Mouse (Mus musculus) cerebellum, postnatal 10 days (tissue): Measurements from ENCODE around the gene Neu1.
A peak's percentile ranks its signal among the peaks of the same experiment; 100 is the strongest.
"Not testable (repeated sequence)": the region's sequence is repeated elsewhere in the genome, so short reads cannot be mapped to it uniquely, and the experiment has no call there.

Experiments
- DNase-seq, 2 experiments: peaks; one replicate each; pipeline ENCODE4 v3.0.0; 2021; ENCODE audit warnings: mixed read lengths in 2 of 2

Gene Neu1

DNA sequence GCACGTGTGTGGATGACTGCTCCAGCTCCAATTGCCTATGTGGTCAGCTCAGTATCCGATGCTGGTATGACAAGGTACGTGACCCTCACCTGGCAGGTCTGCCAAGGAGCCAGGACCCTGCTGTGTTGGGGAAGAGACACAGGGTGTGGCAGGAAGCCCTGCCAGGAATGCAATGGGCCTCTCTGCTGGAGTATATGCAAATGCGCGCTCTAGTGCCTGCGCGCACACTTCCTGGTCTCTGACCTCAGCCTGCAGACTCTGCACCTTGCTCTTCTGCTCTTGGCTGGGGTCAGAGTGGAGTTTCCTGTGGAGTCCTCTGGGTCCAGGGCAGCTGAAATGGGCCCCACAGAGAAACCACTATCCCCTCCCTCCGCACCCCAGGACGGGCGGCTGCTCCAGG, 20.1 kb upstream of the Neu1 start:
- no peak for DNase-seq

DNA sequence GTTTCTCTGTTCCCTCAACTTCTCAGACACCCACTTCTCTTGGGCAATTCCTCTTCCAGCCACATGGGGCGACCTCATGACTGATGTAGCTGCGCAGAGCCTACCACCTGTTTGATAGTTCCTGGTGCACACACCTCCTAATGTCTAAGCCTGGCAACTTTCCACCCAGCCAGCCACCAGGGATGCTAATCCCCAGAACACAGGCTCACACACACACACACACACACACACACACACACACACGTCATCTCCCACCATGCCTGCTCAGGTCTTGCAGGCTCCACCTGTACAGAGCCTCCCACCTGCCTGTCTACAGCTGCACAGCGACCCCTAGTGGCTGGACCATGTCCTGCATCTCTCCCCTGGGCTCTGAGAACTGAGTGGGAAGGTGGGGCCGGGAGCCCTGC, 19.1 kb upstream of the Neu1 start:
- peak; percentile 79 to 87 for DNase-seq

DNA sequence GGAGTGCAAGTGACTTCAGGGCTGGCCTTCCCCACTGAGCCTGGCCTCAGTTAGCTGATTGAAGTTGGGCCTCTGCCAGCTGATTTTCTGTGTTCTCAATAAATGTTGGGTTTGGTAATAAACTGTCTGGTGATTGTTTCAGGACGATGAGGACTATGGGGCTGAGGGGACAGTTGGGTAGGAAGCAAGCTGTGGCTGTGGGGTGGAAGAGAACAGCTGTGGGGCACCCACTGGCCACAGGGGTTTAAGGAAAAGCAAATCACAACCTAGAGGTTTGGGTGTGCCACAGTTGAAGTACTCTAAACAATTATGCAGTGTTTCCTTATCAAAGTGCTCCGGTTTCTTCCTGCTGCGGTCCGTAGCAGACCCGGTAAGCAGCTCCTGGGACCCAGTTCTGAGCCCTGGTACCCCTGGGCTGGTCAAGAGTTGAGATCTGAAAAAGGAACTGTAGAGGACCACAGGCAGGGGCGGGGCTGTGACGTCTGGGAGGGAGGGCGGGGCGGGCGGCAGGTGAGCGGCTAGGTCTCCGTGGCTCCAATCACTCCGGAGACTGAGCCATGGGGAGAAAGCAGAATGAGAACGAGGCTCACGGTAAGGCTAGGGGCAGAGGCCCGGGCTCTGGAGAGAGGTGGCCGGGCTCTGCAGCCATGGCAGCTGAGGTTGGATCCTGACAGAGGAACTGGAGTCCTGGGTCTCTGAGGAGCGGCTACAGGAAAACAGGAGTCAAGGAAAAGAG, 17.0 kb upstream of the Neu1 start, which contains the start of gene Slc44a4:
Gene Slc44a4 (plus strand): TSS at position 537 of the 736 bp plus-strand sequence.
- DNase-seq = no peak

DNA sequence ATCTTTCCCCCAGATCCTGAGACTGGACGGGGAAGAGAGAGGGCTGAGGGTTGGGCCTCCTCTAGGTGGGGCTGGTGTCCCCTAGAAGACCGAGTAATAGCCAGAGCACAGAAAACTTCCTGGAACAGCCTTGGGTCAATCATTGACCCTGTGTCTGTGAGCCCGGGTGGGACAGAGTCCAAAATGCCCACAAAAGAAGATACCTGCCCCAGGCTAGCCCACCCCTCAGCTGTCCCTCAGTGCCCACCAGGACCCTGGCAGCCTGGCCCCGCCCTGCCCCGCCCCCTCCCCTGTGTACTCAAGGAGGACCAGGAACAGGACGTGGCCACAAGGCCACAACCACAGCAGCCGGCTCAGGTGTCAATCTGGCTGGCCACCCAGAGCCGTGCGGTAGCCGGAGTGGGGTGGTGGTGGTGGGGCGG, 15.6 kb upstream of the Neu1 start:
- no peak for DNase-seq

DNA sequence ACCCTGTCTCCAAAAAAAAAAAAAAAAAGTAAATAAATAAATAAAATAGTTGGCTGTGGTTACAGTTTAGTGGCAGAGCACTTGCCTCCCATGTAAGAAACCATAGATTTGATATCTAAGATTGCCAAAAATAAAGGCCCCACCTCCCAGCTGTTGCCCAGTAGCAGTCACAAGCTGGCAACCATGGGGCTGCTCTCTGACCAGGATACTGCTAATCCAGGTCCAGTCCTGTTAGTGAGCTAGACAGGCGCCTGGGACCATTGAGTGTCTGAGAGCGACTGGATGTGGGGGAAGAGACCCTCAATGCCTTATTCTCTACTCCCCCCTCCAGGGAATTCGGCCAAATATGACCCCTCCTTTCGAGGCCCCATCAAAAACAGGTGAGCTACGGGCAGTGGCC, 14.7 kb upstream of the Neu1 start:
- no peak for DNase-seq

DNA sequence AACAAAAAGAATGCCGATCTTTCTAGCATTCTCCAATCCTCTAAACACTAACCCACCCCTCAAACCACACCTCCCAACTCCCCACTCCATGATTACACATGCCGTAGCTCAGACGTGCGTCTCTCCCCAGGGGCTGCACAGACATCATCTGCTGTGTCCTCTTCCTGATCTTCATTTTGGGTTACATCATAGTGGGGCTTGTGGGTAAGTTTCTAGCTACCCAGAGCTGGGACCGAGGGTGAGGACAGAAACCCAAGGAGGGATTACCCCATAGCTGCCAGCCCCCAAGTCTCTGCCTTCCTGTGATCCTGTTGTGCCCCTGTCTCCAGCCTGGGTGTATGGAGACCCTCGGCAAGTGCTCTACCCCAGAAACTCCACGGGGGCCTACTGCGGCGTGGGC, 13.9 kb upstream of the Neu1 start:
- no peak for DNase-seq

DNA sequence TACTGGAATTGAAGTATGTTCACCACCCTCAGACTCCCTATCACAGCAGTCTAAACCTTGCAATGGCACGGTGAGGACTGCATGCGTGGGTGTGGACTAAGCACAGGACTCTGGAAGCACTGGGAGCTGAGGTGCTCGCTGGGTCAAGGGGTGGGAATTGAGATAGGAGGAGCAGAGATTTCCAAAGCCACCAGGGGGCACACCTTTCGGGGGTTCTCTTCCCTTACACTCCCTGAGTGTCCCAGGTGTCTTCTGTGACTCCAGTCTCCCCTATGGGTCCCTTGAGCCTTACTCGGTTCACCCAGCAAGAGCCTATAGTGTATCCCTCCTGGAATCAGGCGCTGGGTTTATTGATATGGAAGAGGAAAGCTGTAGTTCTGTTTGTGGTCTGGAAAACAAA, 8.1 kb upstream of the Neu1 start:
- DNase-seq = no peak

DNA sequence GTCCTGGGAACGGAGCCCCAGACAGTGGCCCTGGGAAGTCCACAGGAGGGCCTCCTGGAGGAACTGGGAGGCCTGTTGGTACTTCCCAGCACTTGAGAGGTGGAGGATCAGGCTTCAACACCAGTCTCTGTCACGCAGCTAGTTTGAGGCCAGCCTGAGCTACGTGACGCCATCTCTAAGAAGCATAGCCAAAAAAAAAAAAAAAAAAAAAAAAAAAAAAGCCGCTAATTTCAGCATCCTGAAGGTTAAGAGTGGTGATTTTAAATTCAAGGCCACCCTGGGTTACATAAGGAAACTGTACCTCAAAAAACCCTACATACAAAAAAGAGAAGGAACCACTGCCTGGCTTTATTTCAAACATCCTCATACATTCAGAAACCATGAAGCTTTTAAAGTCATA, 6.8 kb upstream of the Neu1 start:
- no peak for DNase-seq

DNA sequence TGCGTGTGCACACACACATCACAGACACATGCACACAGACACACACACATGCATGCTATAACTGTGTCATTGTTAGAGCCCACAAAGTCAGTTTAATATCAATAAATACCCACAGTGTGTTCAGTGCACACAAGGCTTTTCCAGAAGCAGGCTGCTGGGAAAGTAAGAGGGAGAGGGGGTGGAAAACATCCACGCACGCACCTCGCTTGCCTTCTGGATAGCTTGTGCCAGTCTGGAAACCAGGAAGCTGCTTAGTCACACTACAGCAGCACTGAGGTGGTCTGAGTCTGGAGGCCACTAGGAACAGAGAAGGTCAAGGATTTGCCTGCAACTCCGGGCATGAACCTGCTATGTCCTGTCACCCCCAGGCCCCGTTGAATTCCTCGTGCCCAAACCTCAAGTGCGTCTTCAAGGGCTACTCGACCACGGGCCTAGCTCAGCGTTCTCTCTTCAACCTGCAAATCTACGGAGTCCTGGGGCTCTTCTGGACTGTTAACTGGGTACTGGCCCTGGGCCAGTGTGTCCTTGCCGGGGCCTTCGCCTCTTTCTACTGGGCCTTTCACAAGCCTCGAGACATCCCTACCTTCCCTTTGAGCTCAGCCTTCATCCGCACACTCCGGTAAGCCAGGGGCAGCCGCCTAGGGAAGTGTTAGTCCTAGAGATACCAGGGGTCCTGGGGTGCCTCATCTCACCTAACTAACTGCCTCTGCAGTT, 3.6 kb upstream of the Neu1 start:
- DNase-seq = no peak

DNA sequence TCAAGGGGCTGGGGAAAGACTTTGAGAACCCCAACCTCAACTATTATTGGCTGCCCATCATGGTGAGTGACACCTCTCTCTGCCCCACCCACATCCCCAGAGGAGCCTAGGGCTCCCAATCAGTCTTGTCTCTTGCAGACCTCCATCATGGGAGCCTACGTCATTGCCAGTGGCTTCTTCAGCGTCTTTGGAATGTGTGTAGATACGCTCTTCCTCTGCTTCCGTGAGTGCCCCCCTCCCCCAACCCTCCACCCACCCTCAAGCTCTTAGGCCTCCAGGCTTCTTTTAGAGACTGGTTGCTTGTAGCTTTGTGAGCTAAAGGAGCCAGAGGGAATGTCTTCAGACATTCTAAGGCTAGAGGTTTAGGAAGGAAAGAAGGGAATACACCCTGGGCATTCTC, 2.2 kb upstream of the Neu1 start:
- no peak for DNase-seq

DNA sequence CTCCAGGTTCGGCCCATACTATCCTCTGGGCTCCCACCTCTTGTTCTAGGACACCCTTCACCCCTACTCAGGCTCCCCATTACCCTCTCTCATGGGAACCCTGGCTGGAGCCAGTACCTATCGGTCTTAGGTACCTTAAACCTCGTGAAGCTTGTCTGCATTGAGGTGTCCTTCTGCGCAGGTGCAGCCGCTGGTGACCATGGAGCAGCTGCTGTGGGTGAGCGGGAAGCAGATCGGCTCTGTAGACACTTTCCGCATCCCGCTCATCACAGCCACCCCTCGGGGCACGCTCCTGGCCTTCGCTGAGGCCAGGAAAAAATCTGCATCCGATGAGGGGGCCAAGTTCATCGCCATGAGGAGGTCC, 664 bp downstream of the Neu1 start:
- DNase-seq = peak; percentile 60 to 62

DNA sequence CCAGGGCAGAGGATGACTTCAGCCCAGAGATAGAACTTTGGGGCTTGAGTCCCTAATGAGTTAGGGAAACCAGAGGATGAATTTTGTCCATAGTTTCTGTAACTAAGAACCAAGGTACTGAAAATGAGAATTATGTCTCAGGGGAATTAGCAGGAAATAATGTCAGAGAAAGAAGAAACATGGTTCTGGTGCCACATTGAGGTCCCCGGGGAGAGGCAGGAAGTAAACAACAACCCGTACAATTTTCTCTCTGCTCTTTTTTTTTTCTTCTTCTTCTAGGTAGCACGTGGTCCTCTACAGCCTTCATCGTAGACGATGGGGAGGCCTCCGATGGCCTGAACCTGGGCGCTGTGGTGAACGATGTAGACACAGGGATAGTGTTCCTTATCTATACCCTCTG, 1.2 kb downstream of the Neu1 start:
- no peak for DNase-seq

DNA sequence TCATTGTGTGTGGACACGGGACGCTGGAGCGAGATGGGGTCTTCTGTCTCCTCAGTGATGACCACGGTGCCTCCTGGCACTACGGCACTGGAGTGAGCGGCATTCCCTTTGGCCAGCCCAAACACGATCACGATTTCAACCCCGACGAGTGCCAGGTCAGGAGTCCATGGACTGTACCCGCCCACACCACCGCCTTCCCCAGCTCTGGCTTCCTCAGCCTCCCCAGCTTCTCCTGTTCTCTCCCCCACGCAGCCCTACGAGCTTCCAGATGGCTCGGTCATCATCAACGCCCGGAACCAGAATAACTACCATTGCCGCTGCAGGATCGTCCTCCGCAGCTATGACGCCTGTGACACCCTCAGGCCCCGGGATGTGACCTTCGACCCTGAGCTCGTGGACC, 3.0 kb downstream of the Neu1 start:
- DNase-seq = no peak

DNA sequence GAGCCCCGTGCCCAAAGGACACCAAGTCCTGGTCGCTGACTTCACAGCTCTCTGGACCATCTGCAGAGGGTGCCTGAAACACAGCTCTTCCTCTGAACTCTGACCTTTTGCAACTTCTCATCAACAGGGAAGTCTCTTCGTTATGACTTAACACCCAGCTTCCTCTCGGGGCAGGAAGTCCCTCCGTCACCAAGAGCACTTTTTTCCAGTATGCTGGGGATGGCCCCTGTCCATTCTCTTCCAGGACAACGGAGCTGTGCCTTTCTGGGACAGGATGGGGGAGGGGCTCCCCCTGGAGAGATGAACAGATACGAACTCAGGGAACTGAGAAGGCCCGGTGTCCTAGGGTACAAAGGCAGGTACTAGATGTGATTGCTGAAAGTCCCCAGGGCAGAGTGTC, 3.8 kb downstream of the Neu1 start:
- DNase-seq = no peak

DNA sequence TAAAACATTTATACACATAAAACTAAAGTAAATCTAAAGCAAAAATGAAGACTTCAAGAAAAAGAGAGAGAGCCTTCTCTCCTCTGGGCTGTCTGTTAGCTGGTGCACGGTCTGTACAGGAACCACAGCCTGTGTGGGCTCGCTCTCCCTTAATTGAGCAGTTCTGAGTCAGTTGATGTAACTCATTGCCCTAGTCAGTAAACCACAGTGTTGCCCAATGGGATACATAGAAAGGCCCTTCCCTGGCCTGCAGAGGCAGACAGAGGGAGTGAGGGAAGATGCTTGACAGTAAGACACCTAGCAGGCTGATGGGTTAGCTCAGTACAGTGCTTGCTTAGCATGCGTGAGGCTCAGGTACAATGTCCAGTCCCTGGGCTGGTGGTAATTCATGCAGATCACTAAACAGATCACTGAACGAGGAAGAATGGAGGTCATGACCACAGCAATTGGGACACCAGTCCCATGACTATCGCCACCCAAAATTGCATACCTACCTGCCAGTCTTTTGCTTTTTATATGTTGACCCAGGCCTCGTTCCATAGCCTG, 7.0 kb downstream of the Neu1 start:
- DNase-seq = no peak

DNA sequence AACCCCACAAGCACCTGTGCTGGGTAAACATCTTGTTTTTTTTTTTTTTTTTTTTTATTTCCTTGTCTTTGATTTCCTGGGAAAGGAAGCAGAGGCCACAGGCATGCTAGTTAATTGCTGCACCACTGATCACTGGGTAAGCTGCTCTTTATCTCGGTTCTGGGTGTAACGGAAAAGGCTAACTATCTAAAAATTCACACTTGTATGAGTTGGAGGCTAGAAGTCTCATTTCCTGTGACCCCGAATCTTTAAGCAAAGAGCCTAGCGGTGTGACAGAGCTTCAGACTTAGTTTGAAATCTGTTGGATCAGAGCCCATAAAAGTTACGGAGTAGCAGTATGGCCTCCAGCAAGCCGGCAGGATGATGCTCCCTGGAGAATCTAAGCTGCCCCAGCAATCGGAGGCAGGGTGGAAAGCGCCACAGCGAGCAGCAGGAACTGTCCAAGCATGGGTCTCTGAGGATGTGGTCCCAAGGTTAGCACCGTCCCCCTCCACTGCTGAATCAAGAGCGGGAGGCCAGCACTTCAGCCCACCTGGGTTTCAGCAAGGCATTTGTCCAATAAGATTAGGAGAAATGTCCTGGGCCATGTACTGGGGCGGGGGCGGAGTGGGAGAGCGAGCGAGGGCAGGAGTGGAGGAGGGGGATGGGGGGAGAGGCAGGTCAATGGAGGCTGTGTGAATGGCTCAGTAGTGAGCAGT, 10.4 kb downstream of the Neu1 start:
- no peak for DNase-seq

DNA sequence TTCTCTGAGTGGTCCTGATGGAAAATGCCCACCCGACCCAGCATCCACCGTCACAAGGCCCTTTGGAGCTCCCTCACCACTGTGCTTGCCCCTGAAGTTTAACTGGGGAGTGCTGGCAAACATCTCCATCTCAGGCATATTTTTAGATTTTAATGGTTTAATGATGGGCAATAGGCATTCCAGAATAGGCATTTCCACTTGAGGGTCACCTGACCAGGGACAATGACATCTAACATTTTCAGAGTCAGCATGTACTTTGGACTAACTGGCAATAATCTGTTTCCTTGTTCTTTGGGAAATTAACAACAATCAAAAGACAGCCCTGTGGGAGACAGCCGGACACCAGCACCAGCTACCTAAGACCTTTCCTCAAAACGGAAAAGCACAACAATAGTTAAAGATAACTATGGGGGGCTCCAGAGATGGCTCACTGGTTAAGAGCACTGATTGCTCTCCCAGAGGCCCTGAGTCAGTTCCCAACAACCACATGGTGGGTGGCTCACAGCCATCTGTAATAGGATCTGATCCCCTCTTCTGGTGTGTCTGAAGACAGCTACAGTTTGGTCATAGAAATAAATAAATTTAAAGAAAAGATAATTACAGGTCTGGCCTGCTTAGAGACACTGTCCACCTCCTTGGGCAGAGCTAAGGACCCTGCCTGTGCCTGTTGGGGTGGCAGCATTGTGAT, 12.2 kb downstream of the Neu1 start:
- DNase-seq = no peak

DNA sequence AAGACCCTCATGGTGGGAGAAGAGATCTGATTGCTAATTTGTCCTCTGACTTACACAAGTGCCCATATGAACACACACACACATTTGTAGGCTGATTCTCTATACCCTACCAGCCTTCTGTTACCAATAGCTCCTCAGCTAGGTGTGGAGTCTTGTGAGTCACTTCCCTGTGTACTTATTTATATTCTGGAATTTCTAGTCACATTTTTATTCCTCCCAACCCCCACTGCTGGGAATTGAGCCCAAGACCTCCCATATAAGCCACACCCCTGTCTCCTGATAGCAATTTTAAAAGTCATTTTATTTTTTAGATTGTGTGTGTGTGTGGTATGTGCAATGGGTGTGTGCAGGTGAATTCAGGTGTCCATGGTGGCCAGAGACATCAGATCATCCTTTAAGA, 13.3 kb downstream of the Neu1 start:
- no peak for DNase-seq

DNA sequence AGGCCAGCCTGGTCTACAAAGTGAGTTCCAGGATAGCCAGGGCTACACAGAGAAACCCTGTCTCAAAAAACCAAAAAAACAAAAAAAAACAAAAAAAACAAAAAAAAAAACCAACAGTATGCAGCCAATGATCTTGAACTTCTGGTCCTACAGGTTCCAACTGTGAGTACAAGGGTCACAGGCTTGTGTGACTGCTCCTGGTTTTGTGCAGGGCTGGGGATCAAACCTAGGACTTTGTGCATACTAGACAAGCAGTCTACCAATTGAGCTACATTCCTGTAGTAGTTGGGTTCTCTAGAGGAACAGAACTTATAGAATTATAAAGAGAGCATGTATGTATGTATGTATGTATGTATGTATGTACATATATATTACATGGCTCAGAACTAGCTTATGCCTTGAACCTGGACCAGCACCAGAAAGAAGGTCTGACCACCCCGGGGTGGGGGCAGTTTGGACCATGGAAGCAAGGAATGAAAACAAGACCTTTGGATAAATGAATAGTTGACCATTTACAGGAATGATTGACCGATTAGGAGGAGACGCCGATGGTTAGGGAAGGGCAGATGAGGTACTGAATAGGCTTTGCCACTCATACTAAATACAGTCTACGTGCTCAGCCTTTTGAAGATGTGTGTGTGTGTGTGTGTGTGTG, 15.6 kb downstream of the Neu1 start:
- no peak for DNase-seq

DNA sequence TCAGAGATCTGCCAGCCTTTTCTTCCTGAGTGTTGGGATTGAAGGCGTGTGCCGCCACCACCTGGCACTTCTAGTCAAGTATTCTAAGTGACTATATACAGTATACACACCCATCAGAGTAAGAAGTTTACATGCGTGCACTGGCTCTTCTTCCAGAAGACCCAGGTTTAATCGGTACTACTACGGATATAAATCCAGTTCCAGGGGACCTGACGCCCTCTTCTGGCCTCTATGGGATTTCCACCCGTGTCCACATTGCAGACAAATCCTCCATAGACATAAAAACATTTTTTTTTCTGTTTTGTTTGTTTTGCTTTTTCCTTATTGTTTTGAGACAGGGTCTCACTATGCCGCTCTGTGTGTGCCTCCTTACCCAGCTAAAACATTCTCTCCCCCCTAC, 16.6 kb downstream of the Neu1 start:
- DNase-seq = peak; percentile 41 to 47

DNA sequence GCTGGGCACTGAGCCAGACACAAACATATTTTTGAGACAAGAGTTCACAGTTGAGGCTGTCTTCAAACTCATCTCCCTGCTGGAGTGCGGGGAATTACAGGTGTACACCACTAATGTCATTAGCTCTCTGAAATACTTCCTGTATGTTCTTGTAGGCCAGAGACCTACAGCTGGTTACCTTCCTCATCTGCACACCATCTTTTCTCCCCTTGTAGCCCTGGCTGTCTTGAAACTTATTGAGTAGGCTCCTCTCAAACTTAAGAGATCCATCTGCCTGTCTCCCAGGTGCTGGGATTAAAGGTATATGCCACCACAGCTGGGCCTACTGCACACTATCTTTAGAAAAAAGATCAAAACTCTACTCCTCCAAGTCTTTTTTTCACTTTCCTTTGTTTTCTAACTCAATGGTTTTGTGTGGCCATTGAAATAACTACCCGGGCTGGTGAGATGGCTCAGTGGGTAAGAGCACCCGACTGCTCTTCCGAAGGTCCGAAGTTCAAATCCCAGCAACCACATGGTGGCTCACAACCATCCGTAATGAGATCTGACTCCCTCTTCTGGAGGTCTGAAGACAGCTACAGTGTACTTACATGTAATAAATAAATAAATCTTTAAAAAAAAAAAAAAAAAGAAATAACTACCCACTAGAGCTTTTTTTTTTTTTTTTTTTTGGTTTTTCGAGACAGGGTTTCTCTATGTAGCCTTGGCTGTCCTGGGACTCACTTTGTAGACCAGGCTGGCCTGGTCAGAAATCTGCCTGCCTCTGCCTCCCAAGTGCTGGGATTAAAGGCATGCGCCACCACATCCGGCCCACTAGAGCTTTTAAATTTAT, 17.9 kb downstream of the Neu1 start:
- DNase-seq = not testable (repeated sequence)

DNA sequence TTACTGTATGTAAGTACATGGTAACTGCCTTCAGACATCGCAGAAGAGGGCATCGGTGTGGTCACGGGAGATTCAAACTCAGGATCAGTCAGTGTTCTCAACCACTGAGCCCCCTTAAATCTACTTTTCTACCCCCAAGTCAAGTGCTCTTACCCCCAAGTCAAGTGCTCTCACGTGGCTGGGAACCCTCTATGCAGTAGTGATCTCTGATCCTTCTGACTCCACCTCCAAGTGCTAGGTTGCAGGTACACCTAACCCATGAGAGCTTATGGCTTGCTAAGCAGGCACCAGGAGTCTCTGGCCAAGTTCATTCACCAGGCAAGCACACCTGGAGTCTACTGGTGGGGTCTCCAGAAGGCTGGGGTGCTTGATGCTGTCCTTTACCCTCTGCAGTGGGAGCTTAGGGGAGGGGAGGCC, 18.5 kb downstream of the Neu1 start:
- DNase-seq = no peak
